18 mouse cellular contexts compared by ENCODE assay signal in genomic region chr11:29345673-29346286, GRCm38 (mm10). TPM values are rescaled to one million over a fixed set of nuclear protein-coding genes. Genes with fewer than 3 reads are reported as not detected.
DNase-seq lines count a peak whose midpoint lies in the region; ATAC-seq and TF ChIP-seq lines count a peak whose summit lies in the region.
"Had no signal": no experiment of that assay in that cellular context is flagged by ENCODE, and none has a peak within 500 bp of the region (broad histone marks: within the 10 kb centered on the region; RNA-seq: fewer than 3 reads in every experiment).

No protein-coding gene starts in this region.

- WGBS in liver, embryonic 15.5 days (ENCODE audit: insufficient replicate concordance) = 66% methylated on average over 4 of the region's 4 CpGs
- 75% methylated on average over 4 of the region's 4 CpGs for WGBS in forebrain, embryonic 15.5 days

- no peaks in the 10 kb centered on the region for H3K79me2 ChIP-seq in C2C12 (ENCODE audit: control insufficient read depth, insufficient read depth)

- no peaks in the 10 kb centered on the region for H3K27me3 ChIP-seq in C2C12 (ENCODE audit: control insufficient read depth, insufficient read depth, insufficient read length)
- H3K27me3 ChIP-seq in liver, embryonic 15.5 days = no peaks in the 10 kb centered on the region
- no peaks in the 10 kb centered on the region for H3K27me3 ChIP-seq in forebrain, embryonic 15.5 days
- H3K27me3 ChIP-seq: hindbrain, embryonic 15.5 days; limb, embryonic 12.5 days; lung, embryonic 15.5 days had no signal

- peak; percentile 81 for DNase-seq in 3T3-L1 (ENCODE audit: low read depth, low spot score)
- no peak for DNase-seq in right cerebral cortex, postnatal 25 days
- DNase-seq: cerebellum, adult 11-12 months; gastrocnemius, postnatal 10 days; heart, adult 2 months; heart, postnatal 10 days; kidney, adult 11 months; kidney, postnatal 10 days; thymus, adult 18-20 months had no signal

- no peak overlapping the region for H3K9ac ChIP-seq in liver, embryonic 15.5 days
- H3K9ac ChIP-seq in forebrain, embryonic 15.5 days (replicated peaks) = no peak overlapping the region
- H3K9ac ChIP-seq: hindbrain, embryonic 15.5 days; limb, embryonic 12.5 days; lung, embryonic 15.5 days had no signal

- TF ChIP-seq CTCF in C2C12 (IDR thresholded peaks at IDR 0.05; ENCODE audit: control insufficient read depth, insufficient read depth, insufficient read length) = no peak

- no peaks in the 10 kb centered on the region for H3K79me3 ChIP-seq in C2C12 (ENCODE audit: low read depth)

- no peak overlapping the region for H3K4me2 ChIP-seq in liver, embryonic 15.5 days
- no peak overlapping the region for H3K4me2 ChIP-seq in forebrain, embryonic 15.5 days (replicated peaks)
- H3K4me2 ChIP-seq: hindbrain, embryonic 15.5 days; limb, embryonic 12.5 days; lung, embryonic 15.5 days had no signal

- ATAC-seq in erythroblast, adult 5-6 weeks (replicated peaks; ENCODE audit: low FRiP score, poor library complexity, severe bottlenecking) = peak; percentile 75
- peak; percentile 83 for ATAC-seq in liver, embryonic 15.5 days (ENCODE audit: insufficient read depth)
- no peak for ATAC-seq in inflammation-experienced regulatory T-cells, adult 6 months
- no peak for ATAC-seq in forebrain, embryonic 15.5 days (replicated peaks)

- no peak overlapping the region for H3ac ChIP-seq in C2C12 (ENCODE audit: control insufficient read depth, insufficient read length, low read depth)

- no peaks in the 10 kb centered on the region for H3K9me3 ChIP-seq in liver, embryonic 15.5 days (replicated peaks)
- no peaks in the 10 kb centered on the region for H3K9me3 ChIP-seq in forebrain, embryonic 15.5 days
- H3K9me3 ChIP-seq: hindbrain, embryonic 15.5 days; limb, embryonic 12.5 days; lung, embryonic 15.5 days had no signal

- H3K4me3 ChIP-seq in C2C12 (ENCODE audit: insufficient read depth, poor library complexity, severe bottlenecking) = no peak overlapping the region
- no peak overlapping the region for H3K4me3 ChIP-seq in liver, embryonic 15.5 days (replicated peaks)
- no peak overlapping the region for H3K4me3 ChIP-seq in forebrain, embryonic 15.5 days
- H3K4me3 ChIP-seq: heart, adult 2 months; hindbrain, embryonic 15.5 days; left cerebral cortex, adult 2 months; limb, embryonic 12.5 days; lung, embryonic 15.5 days had no signal

- H3K4me1 ChIP-seq in liver, embryonic 15.5 days (replicated peaks) = 0 out of 2 replicates have a peak, but pooled peaks cover 5% of the 10 kb centered on the region
- no peaks in the 10 kb centered on the region for H3K4me1 ChIP-seq in forebrain, embryonic 15.5 days
- H3K4me1 ChIP-seq: hindbrain, embryonic 15.5 days; limb, embryonic 12.5 days; lung, embryonic 15.5 days had no signal

- H3K36me3 ChIP-seq in C2C12 (ENCODE audit: control insufficient read depth, insufficient read depth) = no peaks in the 10 kb centered on the region
- no peaks in the 10 kb centered on the region for H3K36me3 ChIP-seq in liver, embryonic 15.5 days (replicated peaks)
- no peaks in the 10 kb centered on the region for H3K36me3 ChIP-seq in forebrain, embryonic 15.5 days
- H3K36me3 ChIP-seq: hindbrain, embryonic 15.5 days; limb, embryonic 12.5 days; lung, embryonic 15.5 days had no signal

- peak overlapping the region; percentile 12; the same call in 1 of the 2 replicates for H3K27ac ChIP-seq in liver, embryonic 15.5 days (replicated peaks)
- no peak overlapping the region for H3K27ac ChIP-seq in forebrain, embryonic 15.5 days (replicated peaks)
- H3K27ac ChIP-seq: heart, adult 2 months; hindbrain, embryonic 15.5 days; left cerebral cortex, adult 2 months; limb, embryonic 12.5 days; lung, embryonic 15.5 days had no signal

TF ChIP-seq in C2C12, 6 proteins besides CTCF, POLR2A, EP300 and RAD21:
- TF ChIP-seq MYOD1 (IDR thresholded peaks at IDR 0.05; ENCODE audit: control insufficient read depth, insufficient read length, low read depth) (no peak), FOSL1 (IDR thresholded peaks at IDR 0.05; ENCODE audit: insufficient read depth, low read length, poor library complexity, severe bottlenecking) (peak; percentile 73)

RNA-seq across cellular contexts. Expression of gene Ccdc88a, which starts 27.7 kb away (rescaled TPM):
- polyA plus RNA-seq in C2C12 (2012; fragmentation: generic; extraction: Trizol) = 3.4 TPM
- total RNA-seq in erythroblast, adult 5-6 weeks (2015; ENCODE audit: low replicate concordance) = 14.6 and 15.0 TPM in 2 replicates
- 12.3 and 15.4 TPM in 2 replicates for total RNA-seq in erythroblast, adult 5-6 weeks (2017; ENCODE audit: low replicate concordance)
- polyA plus RNA-seq in liver, embryonic 15.5 days (2015; fragmentation: Nextera tagmentation; extraction: Ambion mirVana) = 3.8 and 4.5 TPM in 2 replicates
- 1 to 10 TPM in 2 of 3 experiments, under 1 TPM in 1; 0.93 to 1.3 (median 1.2) TPM for polyA plus RNA-seq in inflammation-experienced regulatory T-cells, adult 6 months (2017; shearing (Covaris generic))
- polyA plus RNA-seq in forebrain, embryonic 15.5 days (2015; fragmentation: Nextera tagmentation; extraction: Ambion mirVana) = 101 and 105 TPM in 2 replicates

Comparison
In these comparisons a context has a peak if more than half of its experiments do, and no peak if none do; other contexts are left out.
1. ATAC-seq: peak in erythroblast, adult 5-6 weeks (single experiment) and liver, embryonic 15.5 days (single experiment); none in inflammation-experienced regulatory T-cells, adult 6 months (single experiment) and forebrain, embryonic 15.5 days (single experiment).
2. RNA of gene Ccdc88a, which starts 27.7 kb away (polyA plus RNA-seq): 101 to 105 TPM in forebrain, embryonic 15.5 days; 3.8 to 4.5 TPM in liver, embryonic 15.5 days, 3.4 TPM in C2C12 (single experiment) and 0.93 to 1.3 TPM in inflammation-experienced regulatory T-cells, adult 6 months; every median in the first group is over 10 times any median in the second.